Mouse (Mus musculus): ENCODE measurements around the gene Krtap5-4. TPM values are rescaled to one million over a fixed set of nuclear protein-coding genes. Genes with fewer than 3 reads are reported as not detected.
A peak's percentile ranks its signal among the peaks of the same experiment; 100 is the strongest.
"Not testable (repeated sequence)": the region's sequence is repeated elsewhere in the genome, so short reads cannot be mapped to it uniquely, and the experiment has no call there.

Gene Krtap5-4
- polyA plus RNA-seq (2012; ENCODE audit: insufficient read depth, low replicate concordance): not detected in 2 replicates

DNA sequence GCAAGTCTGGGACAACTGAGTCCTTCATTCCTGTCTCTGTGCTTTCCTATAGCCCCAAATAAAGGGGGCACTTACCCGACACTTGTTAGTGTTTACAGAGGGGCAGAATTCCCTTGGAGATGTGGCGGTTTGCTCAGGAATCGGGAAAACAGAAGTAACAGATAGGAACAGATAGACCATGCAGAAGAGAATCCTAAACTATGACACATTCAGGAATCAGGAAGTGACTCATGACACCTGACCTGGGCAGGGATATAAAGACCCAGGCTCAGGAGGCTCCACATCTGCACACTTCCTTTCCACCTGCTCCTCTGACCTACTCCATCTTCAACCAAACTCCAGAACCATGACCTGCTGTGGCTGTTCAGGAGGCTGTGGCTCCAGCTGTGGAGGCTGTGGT lies at the start of gene Krtap5-4:
Gene Krtap5-4 (plus strand): TSS at position 301 of the 400 bp plus-strand sequence.
- TF ChIP-seq FLI1 (IDR thresholded peaks at IDR 0.05; ENCODE audit: low read length) (no peak), GATA1 (IDR thresholded peaks at IDR 0.05; ENCODE audit: borderline replicate concordance, low read length) (no peak)
- Histone ChIP-seq H3K4me3 (replicated peaks) (no peak within 1 kb of the TSS), H3K36me3 (replicated peaks; ENCODE audit: low read length) (no peaks in the 10 kb centered on the region), H3K4me1 (peaks cover 21% of the 10 kb centered on the region), H3K9me3 (no peaks in the 10 kb centered on the region), H3K27me3 (replicated peaks) (peaks cover 59% of the 10 kb centered on the region)

DNA sequence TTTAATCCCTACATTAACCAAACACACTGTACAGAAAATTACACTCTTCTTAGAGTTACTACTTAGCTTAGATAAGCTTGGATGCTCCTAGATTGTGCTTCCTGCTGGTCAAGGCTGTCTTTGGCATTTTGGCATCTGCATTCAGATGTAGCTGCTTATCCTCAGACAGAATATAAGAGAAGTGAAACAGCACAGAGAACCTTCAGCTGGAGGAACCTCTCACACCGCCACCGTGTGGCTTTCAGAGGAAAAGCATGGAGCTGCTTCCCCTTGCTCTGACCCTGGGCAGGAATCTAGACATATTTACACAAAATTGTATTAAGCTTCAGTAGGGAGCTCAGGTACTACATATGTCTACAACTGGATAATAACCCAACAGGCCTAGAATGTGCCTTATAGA lies 47.8 kb upstream of the Krtap5-4 start:
- Histone ChIP-seq H3K4me1 (no peaks in the 10 kb centered on the region; the same call in 1 of the 2 replicates), H3K36me3 (replicated peaks; ENCODE audit: low read length) (no peaks in the 10 kb centered on the region), H3K9me3 (no peaks in the 10 kb centered on the region), H3K27me3 (replicated peaks) (peaks cover 39% of the 10 kb centered on the region), H3K4me3 (replicated peaks) (no peak overlapping the region)
- no peak for TF ChIP-seq GATA1 (IDR thresholded peaks at IDR 0.05; ENCODE audit: borderline replicate concordance, low read length)
- TF ChIP-seq FLI1 (IDR thresholded peaks at IDR 0.05; ENCODE audit: low read length): no peak

DNA sequence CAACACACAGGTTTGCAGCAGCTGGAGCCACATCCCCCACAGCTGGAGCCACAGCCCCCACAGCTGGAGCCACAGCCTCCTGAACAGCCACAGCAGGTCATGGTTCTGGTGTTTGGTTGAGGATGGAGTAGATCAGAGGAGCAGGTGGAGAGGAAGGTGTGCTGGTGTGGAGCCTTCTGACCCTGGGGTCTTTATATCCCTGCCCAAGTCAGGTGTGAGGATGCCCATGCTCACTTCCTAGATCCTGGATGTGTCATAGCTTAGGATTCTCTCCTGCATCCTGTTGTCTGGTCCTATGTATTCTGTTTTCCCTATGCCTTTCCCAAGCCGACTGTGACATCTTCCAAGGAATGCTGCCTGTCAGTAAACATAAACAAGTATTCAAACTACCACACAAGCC lies 45.1 kb upstream of the Krtap5-4 start, which contains the start of gene Gm2431:
Gene Gm2431 (minus strand): TSS at position 101 of the 400 bp plus-strand sequence.
- not testable (repeated sequence) for H3K4me3 ChIP-seq (replicated peaks); H3K36me3 ChIP-seq (replicated peaks; ENCODE audit: low read length); H3K4me1 ChIP-seq; H3K9me3 ChIP-seq
- peaks cover 24% of the 10 kb centered on the region for H3K27me3 ChIP-seq (replicated peaks)

DNA sequence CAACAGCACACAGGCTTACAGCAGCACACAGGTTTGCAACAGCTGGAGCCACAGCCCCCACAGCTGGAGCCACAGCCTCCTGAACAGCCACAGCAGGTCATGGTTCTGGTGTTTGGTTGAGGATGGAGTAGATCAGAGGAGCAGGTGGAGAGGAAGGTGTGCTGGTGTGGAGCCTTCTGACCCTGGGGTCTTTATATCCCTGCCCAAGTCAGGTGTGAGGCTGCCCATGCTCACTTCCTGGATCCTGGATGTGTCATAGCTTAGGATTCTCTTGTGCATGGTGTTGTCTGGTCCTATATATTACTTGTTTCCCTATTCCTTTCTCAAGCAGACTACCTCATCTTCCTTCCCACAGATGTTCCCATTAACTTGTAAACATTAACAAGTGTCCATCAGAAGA lies 29.1 kb upstream of the Krtap5-4 start, which contains the start of gene Gm4559:
Gene Gm4559 (minus strand): TSS at position 101 of the 400 bp plus-strand sequence.
- peaks cover 31% of the 10 kb centered on the region for H3K27me3 ChIP-seq (replicated peaks)
- H3K4me3 ChIP-seq (replicated peaks); H3K4me1 ChIP-seq; H3K36me3 ChIP-seq (replicated peaks; ENCODE audit: low read length); H3K9me3 ChIP-seq: not testable (repeated sequence)

DNA sequence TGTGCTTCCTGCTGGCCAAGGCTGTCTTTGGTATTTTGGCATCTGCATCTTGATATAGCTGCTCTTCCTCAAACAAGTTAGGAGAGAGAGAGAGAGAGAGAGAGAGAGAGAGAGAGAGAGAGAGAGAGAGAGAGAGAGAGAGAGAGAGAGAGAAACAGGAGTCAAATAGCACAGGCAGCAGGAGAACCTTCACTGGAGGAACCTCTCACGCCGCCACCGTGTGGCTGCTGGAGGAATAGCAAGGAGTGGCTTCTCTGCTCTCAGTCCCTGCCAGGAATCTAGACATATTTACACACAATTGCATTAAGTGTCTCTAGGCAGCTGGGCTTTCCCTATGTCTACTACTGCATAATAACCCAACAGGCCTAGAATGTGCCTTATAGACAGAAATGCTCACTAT lies 25.2 kb upstream of the Krtap5-4 start:
- Histone ChIP-seq H3K4me1 (peaks cover 18% of the 10 kb centered on the region), H3K27me3 (replicated peaks) (peaks cover 33% of the 10 kb centered on the region)
- not testable (repeated sequence) for H3K36me3 ChIP-seq (replicated peaks; ENCODE audit: low read length); H3K9me3 ChIP-seq; H3K4me3 ChIP-seq (replicated peaks)

DNA sequence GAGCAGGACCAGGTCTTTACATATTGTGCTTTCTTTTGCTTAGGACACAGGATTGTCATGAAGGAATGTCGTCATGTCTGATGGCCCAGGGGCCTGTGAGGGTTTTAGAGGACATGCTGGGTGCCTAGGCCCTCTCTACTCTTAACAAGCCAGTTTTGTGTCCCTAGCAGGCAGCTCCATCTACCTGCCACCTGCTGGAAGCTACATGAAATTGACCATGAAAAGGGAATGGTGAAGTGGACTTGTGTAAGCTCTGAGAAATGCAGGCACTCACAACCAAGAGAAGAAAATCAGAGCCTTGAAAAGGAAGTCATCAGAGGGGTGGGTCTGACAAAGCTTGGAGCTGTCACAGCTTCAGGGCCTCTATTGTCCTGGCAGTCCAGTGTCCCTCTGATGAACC lies 24.1 kb upstream of the Krtap5-4 start:
- H3K36me3 ChIP-seq (replicated peaks; ENCODE audit: low read length); H3K4me3 ChIP-seq (replicated peaks); H3K9me3 ChIP-seq: not testable (repeated sequence)
- Histone ChIP-seq H3K4me1 (peaks cover 19% of the 10 kb centered on the region), H3K27me3 (replicated peaks) (peaks cover 39% of the 10 kb centered on the region)

DNA sequence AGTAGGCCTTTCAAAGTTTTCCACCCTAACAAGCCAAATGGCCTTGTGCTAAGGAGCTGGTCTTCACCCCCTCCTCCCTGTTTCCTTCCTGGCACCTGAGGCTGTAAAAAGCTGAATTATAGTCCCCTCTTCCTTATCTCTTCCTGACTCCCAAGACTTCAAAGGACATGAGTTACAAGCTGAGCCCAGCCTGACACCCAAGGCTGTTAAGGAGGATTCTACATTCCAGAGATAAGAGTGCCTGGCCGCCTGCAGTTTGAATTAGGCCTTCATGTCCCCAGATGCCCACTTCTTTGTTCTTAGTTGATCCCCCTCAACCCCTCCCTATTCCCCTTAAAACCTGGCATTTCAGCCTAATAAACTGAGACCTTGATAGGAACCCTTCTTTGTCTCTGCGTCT lies 20.5 kb upstream of the Krtap5-4 start:
- H3K4me3 ChIP-seq (replicated peaks): not testable (repeated sequence)

DNA sequence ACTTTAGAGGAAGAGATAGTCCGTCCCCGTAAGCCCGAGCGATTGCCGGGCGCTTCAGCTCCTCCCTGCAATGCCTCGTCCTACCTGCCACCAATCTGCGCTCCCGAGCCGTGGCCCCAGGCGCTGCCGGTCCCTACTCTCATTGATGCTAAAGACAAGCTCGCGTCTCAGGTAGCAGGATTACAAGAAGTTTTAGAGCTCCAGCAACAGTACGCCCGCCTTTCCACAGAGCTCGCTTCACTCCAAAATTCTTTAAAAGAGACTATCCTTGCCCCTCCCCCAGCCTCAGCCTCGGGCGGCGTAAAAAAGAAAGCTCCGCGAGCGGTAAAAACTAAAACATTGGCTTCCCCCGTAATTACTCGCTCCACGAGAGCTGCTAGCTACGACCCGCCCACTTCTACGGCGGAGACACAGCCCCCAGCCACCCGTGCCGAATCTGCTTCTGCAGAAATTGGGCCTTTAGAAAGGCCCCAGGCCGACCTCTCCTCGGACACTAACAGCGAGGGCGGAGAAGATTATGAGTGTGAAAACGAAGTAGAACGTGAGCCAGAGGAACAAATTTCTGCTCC lies 19.2 kb upstream of the Krtap5-4 start:
- Histone ChIP-seq H3K4me1 (peaks cover 26% of the 10 kb centered on the region), H3K9me3 (no peaks in the 10 kb centered on the region), H3K36me3 (replicated peaks; ENCODE audit: low read length) (no peaks in the 10 kb centered on the region), H3K27me3 (replicated peaks) (peaks cover 38% of the 10 kb centered on the region), H3K4me3 (replicated peaks) (peak overlapping the region; percentile 92)
- TF ChIP-seq FLI1 (IDR thresholded peaks at IDR 0.05; ENCODE audit: low read length) (no peak), GATA1 (IDR thresholded peaks at IDR 0.05; ENCODE audit: borderline replicate concordance, low read length) (no peak)

More for the DNA sequence above, 20.5 kb upstream of the Krtap5-4 start:
- peaks cover 26% of the 10 kb centered on the region for H3K4me1 ChIP-seq
- peaks cover 36% of the 10 kb centered on the region for H3K27me3 ChIP-seq (replicated peaks)
- not testable (repeated sequence) for H3K36me3 ChIP-seq (replicated peaks; ENCODE audit: low read length); H3K9me3 ChIP-seq

DNA sequence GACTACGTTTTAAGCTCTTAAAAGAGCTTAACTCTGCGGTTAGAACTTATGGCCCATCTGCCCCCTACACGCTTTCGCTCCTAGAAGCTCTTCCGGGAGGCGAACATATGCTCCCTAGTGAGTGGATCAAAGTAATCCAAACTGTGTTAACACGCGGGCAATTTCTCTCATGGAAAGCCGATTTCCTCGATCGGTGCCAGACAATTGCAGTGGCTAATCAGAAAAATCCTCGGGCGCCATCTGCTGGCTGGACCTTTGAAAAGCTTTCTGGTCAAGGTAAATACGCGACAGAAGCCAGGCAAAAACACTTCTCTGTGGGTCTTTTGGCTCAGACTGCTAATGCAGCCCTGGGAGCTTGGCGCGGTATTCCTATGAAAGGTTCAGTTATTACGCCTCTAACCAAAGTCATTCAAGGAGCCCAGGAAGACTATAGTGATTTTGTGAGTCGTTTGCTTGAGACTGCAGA lies 18.7 kb upstream of the Krtap5-4 start:
- Histone ChIP-seq H3K36me3 (replicated peaks; ENCODE audit: low read length) (no peaks in the 10 kb centered on the region), H3K9me3 (no peaks in the 10 kb centered on the region), H3K4me3 (replicated peaks) (peak overlapping the region; percentile 92), H3K4me1 (peaks cover 26% of the 10 kb centered on the region), H3K27me3 (replicated peaks) (peaks cover 36% of the 10 kb centered on the region)
- TF ChIP-seq GATA1 (IDR thresholded peaks at IDR 0.05; ENCODE audit: borderline replicate concordance, low read length): no peak
- TF ChIP-seq FLI1 (IDR thresholded peaks at IDR 0.05; ENCODE audit: low read length): no peak

DNA sequence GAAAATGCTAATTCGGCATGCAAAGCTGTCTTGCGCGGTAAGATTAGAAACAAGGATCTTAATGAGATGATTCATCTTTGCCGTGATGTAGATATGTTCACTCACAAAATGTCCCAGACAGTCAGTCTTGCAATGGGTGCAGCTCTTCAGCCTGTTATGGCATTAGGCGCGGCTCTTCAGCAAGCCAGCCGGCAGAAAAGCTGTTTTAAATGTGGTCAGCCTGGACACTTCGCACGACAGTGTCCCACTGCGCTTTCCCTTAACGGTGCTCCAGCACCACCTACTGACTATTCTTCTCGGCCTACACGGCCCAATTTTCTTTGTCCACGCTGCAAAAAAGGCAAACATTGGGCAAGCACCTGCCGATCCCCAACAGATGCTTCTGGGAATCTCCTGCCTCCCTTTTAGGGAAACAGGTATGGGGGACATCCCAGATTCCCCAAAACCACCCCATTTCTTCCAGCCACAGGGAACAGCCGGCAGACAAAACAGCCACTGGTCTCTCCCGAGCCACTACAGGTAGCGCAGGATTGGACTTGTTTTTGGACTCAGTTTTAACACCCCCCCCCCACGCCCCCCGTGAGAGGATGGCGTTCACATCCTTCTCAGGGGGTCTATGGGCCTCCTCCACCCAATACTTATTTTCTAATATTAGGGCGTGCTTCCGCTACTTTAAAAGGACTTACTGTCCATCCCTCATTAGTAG lies 18.1 kb upstream of the Krtap5-4 start:
- Histone ChIP-seq H3K9me3 (no peaks in the 10 kb centered on the region), H3K27me3 (replicated peaks) (peaks cover 32% of the 10 kb centered on the region), H3K4me1 (peaks cover 21% of the 10 kb centered on the region), H3K4me3 (replicated peaks) (peak overlapping the region; percentile 92), H3K36me3 (replicated peaks; ENCODE audit: low read length) (no peaks in the 10 kb centered on the region)
- no peak for TF ChIP-seq FLI1 (IDR thresholded peaks at IDR 0.05; ENCODE audit: low read length)
- TF ChIP-seq GATA1 (IDR thresholded peaks at IDR 0.05; ENCODE audit: borderline replicate concordance, low read length): no peak

DNA sequence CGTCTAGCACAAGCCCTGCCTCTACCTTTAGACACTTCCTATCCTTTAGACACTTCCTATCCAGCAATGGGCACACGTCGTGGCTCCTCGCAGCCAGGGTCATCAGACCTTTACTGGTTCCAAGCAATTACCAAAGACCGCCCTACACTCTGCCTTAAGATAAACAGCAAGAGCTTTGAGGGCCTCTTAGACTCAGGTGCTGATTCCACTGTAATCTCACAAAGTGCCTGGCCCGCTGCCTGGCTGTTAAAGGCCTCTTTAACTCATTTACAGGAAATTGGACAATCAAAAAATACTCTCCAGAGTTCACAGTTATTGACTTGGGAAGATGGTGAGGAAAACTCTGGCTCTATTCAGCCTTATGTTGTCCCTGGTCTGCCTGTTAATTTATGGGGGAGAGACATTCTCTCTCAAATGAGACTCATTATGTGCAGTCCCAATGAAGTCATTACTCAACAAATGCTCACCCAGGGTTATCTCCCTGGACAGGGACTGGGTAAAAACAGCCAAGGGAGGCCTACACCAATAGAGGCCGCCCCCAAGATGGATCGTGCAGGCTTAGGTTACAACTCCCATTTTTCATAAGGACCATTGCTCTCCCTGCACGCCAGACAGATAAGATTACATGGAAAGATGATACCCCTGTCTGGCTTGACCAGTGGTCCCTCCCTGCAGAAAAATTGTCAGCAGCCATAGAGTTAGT lies 17.3 kb upstream of the Krtap5-4 start:
- H3K4me1 ChIP-seq: peaks cover 20% of the 10 kb centered on the region
- not testable (repeated sequence) for H3K9me3 ChIP-seq; H3K4me3 ChIP-seq (replicated peaks); H3K36me3 ChIP-seq (replicated peaks; ENCODE audit: low read length)
- H3K27me3 ChIP-seq (replicated peaks): peaks cover 32% of the 10 kb centered on the region

DNA sequence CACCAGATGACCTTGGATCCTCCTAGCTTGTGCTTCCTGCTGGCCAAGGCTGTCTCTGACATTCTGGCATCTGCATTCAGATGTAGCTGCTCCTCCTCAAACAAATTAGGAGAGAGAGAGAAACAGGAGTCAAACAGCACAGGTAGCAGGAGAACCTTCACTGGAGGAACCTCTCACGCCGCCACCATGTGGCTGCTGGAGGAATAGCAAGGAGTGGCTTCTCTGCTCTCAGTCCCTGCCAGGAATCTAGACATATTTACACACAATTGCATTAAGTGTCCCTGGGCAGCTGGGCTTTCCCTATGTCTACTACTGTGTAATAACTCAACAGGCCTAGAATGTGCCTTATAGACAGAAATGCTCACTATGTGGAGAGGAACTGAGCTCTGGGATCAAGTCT lies 9.5 kb upstream of the Krtap5-4 start:
- not testable (repeated sequence) for H3K4me3 ChIP-seq (replicated peaks); H3K36me3 ChIP-seq (replicated peaks; ENCODE audit: low read length); H3K9me3 ChIP-seq
- peaks cover 24% of the 10 kb centered on the region for H3K27me3 ChIP-seq (replicated peaks)
- peaks cover 44% of the 10 kb centered on the region for H3K4me1 ChIP-seq
